Mouse (Mus musculus) R1 (cell line): ENCODE results near the gene Suclg2.

Source experiments
- DNase-seq: peaks from one replicate; pipeline ENCODE4 v3.0.0-alpha.2; 2018; ENCODE audit warnings: low read depth, low spot score

Gene Suclg2

DNA sequence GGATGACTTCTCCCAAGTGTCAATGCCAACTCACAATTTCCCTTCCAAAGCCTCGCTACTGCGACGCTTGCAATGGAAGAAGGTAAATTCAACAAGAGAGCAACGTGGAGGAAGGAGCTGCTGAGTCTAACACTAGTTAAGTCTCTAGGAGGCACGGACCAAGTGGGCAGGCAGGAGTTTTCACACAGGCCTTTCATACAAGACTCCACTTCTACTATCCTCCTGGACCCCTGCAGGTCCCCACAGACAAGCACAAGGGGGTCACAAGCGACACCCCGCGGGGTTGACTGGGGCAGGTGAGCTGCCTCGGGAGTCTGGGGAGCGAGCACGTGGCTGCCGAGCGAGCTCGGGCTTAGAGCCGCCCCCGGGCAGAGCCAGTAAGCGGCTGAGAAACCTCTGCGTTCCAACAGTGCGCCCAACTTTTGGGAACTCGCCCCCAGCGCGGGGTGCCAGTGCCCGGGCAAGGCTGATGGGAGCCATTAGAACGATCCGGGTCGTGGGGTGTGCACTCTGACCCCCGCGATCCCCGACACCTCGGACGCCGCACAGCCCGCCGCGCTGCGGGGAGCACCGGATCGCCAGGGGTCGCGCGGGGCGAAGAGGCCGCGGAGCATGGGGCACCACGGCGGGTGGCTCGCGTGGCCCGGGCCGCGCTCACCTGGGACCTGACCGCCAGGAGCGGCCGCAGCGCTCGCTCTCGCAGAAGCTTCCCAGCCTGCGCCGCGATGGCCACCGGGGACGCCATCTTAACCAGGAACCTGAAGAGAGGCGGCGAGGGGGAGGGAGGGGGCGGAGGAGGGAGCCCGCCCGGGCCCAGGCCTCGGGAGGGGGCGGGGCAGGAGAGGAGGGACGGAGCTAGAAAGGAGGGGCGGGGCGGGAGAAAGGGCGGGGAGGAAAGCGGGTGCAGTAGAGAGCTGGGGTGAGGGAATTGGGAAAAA, at the start of gene Suclg2:
TSS of gene Suclg2 (minus strand) at position 770 of the 938 bp plus-strand sequence.
- peak; percentile 87 for DNase-seq

DNA sequence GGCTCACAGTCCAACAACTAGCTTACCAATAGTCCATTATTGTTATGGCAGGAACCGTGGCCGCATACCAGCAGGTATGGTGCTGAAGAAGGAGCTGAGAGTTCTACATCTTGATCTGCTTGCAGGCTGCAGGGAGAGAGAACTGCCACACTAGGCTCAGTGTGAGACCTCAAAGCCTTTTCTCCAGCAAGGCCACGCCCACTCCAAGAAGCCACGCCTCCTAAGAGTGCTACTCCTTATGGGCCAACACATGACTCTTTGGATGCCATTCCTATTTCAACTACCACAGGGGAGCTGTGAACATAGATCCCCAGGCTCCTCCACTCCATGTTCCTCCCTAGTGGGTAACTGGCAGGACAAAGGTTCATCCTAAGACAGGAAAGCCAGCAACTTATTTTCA, 48.0 kb upstream of the Suclg2 start:
- peak; percentile 79 for DNase-seq

GRCm38 (mm10) chr6:95759558-95760172, 41.1 kb upstream of the Suclg2 start:
- no peak for DNase-seq

DNA sequence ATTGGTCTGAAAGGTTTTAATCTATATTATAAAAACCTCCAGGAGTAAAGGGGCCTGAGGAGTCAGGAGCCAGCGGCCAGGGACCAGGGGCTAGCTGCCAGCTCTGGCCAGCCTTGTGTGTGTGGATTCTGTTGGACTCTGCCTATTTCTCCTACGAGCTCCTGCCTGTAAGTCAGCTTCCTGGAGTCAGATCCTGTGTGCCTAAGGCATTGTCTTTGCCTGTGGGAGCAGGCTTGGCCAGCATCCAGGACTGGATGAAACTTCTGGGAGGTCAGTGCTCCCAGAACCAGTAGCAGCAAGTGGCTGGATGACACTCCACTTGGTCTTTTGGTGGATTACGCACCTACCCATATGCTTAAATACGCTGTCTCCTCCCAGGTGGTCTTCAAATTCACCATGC, 23.8 kb upstream of the Suclg2 start:
- no peak for DNase-seq

- DNase-seq = no peak
These were observed 13.2 kb upstream of the Suclg2 start for GRCm38 (mm10) chr6:95731570-95732367.

GRCm38 (mm10) chr6:95729399-95729798, 10.8 kb upstream of the Suclg2 start:
- no peak for DNase-seq

- no peak for DNase-seq
These were observed 6.7 kb upstream of the Suclg2 start for GRCm38 (mm10) chr6:95725281-95725680.

- DNase-seq = peak; percentile 69
These were observed 4.8 kb upstream of the Suclg2 start for GRCm38 (mm10) chr6:95723361-95723760.

GRCm38 (mm10) chr6:95719791-95720190, 1.2 kb upstream of the Suclg2 start:
- no peak for DNase-seq

GRCm38 (mm10) chr6:95718969-95719333, 351 bp upstream of the Suclg2 start:
- peak; percentile 44 for DNase-seq

GRCm38 (mm10) chr6:95717071-95717470, 1.5 kb downstream of the Suclg2 start:
- no peak for DNase-seq

- no peak for DNase-seq
These were observed 2.1 kb downstream of the Suclg2 start for GRCm38 (mm10) chr6:95716476-95716875.

DNA sequence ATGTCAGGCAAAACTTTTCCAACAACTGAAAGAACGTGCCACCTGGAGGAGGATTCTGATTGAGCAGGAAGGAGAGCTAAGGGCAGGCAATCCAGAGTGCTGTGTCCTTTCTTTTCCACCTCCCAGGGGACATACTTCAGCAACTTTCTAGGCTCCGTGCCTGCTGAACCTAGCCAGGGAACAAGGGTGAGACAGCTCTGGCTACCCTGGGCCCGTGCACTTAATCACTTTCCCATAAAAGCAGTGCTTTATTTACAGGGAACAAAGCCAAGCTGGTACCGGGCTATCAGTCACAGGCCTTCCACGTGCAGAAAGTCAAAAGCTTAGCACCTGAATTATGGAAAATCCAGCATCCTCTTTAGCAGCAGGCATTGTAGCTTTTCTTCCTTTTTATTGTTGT, 5.4 kb downstream of the Suclg2 start:
- DNase-seq = no peak

GRCm38 (mm10) chr6:95712081-95712480, 6.5 kb downstream of the Suclg2 start:
- no peak for DNase-seq

GRCm38 (mm10) chr6:95711671-95712070, 6.9 kb downstream of the Suclg2 start:
- DNase-seq = no peak

- no peak for DNase-seq
These were observed 7.7 kb downstream of the Suclg2 start for GRCm38 (mm10) chr6:95710886-95711285.

DNA sequence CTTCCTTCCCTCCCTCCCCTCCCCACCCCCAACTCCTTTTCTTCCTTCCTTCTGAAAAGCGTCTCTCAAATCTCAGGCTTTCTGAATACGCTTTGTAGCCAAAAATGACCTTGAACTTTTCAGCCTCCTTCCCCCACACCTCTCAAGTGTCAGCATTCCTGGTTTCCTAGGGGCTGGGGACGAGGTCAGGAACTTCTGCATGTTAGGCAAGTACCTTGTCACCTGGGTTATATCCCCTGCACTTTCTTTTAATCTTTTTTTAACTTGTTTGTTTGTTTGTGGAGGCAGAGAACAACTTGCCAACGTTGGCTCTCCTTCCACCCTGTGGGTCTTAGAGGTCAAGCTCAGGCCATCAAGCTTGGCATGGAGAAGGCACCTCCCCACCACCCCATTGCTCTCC, 9.1 kb downstream of the Suclg2 start:
- peak; percentile 85 for DNase-seq

GRCm38 (mm10) chr6:95709106-95709505, 9.5 kb downstream of the Suclg2 start:
- no peak for DNase-seq

- DNase-seq = no peak
These were observed 14.0 kb downstream of the Suclg2 start for GRCm38 (mm10) chr6:95704626-95705025.

GRCm38 (mm10) chr6:95702200-95702599, 16.4 kb downstream of the Suclg2 start:
- no peak for DNase-seq

DNA sequence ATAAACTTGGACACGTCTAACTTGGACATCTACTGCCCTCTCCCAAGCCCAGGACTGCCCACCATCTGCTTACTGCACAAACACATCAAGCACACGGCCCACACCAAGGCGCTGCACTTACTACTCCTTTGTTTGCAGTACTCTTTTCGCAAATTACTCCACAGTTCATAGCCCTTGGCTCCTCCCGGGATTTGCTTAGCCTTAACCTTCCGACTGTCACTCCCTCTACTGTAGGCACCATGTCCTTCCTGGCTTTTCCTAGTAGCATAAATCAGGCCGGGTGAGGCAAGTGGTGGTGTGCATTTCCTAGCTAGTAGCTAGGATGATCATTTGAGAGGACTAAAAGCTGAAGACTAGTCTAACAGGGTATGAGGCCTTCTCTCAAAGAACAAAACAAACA, 16.8 kb downstream of the Suclg2 start:
- DNase-seq = no peak

GRCm38 (mm10) chr6:95700981-95701610, 17.5 kb downstream of the Suclg2 start:
- DNase-seq = no peak
